Mouse (Mus musculus) cerebellum, postnatal 10 days (tissue): Measurements from ENCODE around the gene Pknox2.

Source experiments
- DNase-seq, 2 experiments: peaks; one replicate each; pipeline ENCODE4 v3.0.0; 2021; ENCODE audit warnings: mixed read lengths in 2 of 2

Pknox2 gene

DNA sequence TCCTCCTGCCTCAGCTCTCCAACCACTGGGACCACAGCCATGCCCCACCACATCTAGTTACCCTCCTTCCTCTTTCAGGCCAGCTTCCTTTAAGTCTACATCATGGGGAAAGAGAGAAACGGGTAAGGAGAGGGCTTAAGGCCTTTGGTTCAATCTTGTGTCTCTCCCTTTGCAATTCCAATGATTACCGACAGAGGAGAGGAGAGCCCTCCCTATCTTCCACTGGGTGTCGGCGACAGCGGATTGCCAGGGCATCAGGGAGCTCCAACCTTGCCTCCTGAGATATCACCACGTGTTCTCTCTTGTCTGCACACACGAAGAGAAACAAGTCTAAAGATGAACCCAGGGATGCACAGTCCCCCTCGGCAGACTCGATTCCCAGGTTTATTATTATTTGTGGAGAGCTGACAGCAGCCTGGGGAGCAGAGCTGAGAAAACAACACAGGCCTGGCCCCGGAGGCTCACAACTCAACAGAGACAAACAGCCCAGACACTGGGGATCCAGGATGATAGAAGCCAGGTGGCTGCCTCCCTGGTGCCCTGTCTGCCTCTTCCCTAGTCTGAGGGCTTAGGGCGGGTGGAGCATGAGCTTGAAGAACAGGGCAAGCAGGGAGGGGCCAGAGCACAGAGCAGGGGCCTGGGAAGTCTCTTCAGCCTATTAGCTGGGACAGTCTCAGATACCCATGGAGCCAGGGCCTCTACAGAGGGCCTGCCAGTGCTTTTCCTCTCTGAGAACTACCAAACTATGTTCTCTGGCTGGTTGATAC lies 170.4 kb downstream of the Pknox2 start:
- DNase-seq: no peak

DNA sequence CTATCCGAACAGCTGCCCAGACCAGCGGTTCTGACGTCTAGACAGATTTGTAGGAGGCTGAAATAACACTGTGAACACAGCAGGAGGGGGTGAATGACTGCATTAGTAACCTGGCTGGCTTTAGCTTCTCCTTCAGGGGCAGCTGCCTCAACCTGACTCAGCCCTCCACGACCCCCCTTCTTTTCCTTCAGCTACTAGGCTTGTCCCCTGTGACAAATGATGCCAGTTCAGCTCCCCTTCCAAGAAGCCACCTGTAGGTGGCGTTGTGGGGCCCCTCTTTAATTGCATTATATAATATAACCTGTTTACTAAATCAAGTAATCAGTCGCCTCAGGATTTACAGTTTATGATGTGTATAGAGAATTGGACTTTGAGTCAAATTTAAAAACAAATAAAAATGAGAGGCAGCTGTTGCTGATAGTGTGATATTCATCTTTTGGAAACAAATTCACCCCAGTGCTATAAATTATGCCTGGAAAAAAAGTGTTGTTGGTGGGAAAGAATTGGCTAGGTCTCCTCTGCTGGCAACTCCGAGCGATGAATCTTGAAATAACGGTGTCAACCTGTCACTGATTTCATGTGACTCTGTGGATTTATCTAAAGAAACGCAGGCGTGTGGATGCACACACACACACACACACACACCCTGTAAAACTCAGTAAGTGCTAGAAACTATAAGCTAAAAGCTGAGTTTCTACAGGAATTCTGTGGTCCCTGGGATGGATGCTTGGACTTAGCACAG lies 173.6 kb downstream of the Pknox2 start:
- DNase-seq: peak; percentile 45 to 54

DNA sequence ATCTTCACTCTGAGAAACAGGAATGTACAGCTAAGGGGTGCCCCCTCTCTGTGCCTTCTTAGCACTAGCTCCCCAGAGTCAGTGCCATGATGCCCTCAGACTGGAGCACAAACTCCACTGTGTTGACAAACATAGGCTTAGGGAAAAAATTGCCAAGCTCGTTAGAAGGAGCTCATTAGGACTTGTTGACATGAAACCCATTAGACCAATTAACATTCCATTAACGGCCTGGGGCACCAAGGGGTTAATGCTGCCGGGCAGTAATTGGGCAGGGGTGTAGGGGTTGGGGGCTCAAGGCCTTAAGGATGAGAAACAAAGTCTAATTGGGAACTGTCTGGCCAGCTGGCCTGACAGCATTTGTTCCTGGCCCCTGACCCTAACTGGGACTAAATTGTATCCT lies 175.1 kb downstream of the Pknox2 start:
- no peak for DNase-seq

DNA sequence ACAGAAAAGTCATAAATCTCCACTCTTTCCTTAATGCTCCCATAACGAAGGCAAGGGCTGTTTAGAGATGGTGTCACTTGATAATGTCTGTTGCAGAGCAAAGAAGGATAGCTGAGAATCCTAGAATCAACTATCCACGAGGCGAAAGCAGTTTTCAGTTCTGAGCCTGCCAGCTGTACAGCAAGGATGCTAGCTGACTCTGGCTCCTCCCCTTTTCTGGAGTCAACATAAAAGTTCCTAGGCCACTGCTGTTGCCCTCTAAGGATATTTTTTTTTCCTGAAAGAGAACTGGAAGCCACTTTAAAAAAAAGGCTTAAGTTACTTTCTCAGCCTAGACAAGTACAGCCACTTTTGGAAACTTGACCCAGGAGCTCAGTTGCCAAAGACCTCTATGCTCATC lies 176.1 kb downstream of the Pknox2 start:
- no peak for DNase-seq

DNA sequence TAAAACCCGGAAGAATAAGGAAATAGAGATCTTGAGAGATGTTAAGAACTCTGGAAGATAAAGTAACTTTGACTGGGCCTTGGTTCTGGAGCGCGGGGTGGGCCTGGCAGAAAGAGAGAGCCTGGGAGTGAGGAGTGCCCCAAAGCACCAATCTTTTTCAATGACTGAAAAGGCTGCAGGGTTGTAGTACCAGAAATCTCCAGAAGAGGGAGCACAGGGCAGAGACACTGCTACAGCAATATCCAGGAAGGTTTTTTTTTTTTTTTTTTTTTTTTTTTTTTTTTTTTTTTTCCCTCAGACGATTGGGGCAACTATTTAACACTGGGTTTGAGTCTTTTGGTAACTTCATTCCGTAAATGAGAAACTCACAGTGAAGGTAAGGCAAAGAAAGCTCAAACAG lies 176.6 kb downstream of the Pknox2 start:
- peak; percentile 94 to 97 for DNase-seq

DNA sequence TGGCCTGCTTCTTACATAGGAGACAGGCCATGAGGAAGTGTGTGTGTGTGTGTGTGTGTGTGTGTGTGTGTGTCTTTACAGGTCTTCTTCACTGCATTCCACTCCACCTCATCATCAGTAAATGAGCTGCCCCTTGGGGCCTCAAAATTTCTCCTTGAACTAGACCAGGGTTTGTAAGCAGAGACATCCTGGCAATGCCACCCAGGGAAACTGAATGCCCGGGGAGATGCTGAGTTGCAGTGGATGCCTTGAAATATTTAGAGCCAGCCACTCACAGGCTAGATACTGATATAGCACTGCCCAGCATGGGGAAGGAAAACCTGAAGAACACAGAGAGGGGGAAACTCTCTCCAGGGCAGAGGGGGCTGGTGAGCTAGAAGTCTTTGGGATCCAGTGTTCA lies 178.1 kb downstream of the Pknox2 start:
- DNase-seq: no peak

DNA sequence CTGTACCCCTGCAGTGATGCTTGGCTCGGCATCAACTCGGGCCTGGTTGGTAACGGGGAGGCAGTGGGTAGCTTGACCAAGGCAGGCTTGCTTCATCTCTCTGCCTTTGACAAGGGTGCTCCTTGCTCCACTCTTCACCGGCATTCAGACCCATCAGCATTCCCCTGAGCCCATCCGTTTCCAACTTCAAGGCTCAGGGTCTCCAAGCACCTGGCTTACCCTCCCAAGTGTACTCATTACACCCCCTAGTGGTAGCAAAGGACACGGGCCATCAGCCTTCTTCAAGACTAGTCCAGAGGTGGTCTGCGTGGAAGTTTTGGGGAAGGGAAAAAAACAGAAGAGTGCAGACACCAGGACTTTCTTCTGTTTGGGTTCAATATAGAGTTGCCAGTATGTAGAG lies 178.5 kb downstream of the Pknox2 start:
- DNase-seq: peak; percentile 78 to 85

DNA sequence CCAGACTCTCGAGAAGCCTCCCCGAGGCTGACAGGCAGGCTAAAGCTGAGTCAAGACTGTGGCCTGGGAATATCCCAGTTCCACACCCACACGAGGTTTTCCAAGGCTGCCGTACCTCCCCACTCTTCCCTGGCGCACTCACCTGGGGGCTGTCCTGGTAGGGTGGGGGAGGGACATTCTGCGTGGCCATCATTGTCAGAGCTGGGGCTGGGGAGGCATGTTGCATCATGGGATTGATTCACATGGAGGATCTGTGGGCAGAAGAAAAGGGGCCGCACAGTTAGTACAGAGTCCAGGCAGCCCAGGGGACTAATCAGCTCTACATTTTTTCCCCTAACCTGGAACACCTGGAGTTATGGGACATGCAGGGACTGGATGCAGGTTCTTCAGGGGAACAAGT lies 179.0 kb downstream of the Pknox2 start:
- DNase-seq: no peak

DNA sequence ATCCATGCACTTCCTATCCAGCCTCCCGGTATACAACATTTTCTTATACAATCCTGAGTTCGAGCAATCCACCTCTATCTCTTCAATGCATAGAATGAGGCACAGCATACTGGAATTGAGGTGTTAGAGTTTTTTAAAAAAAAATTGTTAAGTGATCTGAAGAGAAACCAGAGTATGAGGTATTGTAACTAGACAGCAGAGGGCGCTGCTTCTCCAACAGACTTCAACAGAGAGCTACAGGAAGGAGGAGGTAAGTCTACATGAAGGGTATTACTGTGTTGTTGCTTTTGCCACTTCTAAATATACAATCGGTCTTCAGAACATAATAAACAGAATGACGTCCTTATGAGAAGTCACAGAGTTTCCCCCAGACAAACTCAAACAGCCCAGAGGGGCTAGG lies 181.5 kb downstream of the Pknox2 start:
- peak; percentile 66 to 79 for DNase-seq

DNA sequence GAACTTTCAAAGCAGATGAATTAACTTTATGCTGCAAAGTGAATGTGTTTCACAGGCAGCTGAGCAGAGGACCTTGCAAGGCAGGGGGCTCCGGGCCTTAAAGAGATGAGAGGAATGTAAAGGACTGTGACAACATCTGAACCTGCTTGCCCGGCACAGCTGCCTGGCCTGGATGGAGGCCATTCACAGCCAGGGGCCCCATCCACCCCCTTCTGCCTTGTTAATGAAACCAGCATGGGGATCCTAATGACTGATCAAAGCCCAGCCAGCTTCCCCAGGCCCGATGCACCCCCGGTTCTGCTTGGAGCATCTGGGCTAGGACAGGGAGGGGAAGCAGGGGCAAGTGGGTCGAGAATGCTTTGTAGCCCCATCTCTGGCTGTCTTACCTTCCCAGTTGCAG lies 183.0 kb downstream of the Pknox2 start:
- DNase-seq: no peak

DNA sequence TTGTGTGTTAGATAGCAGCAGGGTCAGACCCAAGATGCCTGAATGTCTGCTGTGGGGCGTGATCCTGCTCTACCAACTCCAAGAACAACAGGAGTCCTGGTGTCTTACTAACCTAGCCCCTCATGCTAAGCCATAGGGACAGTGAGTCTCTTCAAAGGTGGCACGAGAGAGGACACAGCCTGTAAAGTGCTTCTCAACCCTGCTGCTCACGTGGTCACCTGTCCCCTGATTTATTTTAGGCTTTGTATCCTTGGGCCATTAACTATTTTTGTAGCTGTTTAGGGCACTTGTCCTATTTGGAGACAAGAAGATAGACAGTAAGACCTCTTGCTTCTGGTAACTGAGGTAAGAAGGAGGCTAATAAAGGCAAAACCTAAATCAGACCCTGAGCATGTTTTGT lies 183.7 kb downstream of the Pknox2 start:
- no peak for DNase-seq

DNA sequence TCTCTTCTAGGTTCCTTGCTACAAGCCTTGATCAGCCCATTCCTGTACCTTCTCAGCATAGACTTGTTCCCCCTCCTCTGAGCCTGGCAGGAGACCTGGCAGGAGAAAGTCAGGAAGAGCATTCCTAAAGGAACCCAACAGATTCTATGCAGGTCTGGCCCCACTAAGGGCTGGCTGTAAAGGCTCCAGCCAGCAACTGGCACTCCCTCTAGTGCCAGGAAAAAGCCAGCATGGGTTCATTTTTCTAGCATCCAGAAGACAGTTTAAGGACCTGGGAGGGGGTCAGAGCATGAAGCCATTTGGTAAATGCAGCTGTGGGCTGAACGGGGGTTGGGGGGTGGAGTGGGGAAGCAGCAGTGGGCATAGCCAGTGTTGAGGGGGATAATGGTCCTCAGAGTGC lies 185.3 kb downstream of the Pknox2 start:
- no peak for DNase-seq

DNA sequence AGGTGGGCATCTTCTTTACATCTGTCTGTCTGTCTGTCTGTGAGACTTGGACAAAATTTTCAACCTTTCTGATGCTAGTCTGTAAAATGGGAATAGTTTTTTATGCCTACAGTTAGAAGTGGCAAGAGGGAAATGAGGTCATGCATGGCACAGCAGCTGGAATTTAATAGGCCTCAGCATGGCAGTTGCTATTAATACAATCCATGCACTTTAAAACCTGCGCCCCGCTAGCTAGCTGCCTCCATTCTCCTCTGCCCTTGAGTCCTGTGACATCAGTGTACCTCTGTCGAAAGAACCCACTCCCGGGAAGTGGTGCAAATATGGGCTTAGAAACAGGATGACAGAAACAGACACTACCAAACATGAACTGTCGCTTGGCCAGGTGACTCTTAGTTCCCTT lies 186.1 kb downstream of the Pknox2 start:
- DNase-seq: no peak

DNA sequence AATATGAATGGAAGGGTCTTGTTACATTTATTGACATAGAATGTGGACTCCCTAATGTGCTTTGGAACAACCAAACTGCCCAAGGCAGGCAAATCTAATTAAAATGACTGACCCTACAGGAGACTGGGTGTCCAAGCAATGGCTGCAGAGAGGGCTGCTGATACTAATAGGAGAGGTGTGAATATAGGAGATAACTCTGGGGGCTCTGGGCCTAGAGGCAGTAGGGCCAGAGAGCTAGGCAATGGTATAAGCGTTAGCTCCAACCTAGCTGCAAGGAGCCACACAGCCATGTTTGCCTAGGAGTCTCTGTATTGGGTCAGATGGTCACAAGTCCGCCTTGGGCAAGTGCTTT lies 196.1 kb downstream of the Pknox2 start:
- DNase-seq: no peak

DNA sequence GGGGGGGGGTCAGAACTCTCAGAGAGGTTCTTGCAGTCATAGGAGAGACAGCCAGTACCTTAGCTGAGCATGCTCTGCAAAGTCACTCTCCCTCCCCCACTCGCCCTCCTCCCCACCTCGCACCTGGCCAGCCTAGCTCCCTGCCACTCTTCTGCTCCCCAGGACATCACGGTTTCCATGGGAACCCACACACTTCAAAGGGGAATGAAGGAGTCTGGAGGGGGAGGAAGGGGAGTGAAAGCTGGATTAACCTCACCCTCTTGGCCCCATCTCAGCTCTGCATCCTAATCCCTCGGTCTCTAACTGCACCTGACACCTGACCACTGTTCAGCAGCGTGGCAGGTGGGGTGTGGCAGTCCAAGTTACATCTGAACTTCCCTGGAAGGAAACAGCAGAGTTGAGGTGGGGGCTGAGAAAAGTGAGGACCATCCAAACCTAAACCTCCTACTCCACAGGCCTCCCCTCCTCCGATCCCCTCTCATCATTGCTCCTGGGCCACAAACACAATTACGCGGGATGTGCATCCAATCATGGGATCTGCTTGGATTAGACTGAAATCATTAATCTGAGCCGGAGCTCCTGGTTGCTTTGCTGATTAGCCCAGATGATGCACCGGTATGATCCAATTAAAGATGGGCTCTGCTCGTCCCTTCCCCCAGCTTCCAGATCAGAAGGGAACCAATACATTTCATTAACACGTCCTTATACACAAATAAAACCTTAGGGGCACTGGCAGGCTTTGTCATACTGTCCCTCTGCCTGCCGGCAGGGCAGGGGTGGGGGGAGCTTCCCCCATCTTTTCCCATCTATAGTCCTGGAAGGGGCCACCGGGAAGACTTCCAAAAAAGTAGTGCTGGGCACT lies 196.7 kb downstream of the Pknox2 start:
- DNase-seq: peak; percentile 77 to 84

DNA sequence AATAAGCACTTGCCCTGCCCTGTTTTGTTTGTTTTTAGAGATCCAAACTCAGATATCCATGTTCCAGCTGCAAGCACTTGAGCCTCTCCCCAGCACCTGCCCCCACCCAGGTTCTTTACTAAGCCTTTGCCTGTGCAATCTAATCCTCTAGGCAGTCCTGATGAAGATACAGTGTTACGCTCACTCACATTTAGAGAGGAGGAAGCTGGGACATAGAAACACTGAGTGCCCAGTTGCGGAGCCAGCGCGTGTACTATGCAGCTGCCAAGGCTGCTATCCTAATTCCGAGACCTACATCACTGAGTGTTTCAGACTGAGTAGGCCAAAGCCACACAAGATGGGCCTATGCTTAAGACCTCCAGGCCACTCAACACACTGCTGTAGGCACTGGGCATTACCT lies 199.0 kb downstream of the Pknox2 start:
- DNase-seq: no peak

DNA sequence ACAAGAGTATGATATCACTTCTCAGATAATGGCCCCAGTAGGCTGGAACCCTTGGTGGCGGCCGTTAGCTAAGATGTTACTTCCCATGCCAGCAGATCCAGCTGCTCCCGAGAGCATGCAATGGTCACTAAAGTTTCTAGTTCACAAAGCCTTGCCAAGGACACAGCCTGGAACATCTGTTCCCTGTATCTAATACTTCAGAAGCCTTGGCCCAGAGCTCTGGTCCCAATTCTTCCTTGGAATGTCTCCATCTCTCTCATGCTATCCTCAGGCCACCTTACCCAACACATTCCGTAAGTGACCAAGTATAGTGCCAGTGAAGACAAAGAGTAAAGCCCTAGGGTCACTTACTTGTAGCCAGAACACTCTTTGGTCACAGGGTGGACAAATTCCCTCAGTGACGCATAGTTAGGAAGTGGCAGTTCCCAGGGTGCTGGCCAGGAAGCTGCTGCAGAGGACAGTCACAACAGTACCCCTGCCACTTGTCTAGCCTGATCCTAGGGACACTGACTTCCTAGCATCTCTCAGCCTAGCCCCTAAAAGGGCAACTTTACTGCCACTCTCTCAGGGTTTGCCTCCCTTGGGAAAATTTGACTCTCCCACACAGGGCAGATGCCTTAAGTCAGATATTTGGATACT lies 200.0 kb downstream of the Pknox2 start:
- no peak for DNase-seq

DNA sequence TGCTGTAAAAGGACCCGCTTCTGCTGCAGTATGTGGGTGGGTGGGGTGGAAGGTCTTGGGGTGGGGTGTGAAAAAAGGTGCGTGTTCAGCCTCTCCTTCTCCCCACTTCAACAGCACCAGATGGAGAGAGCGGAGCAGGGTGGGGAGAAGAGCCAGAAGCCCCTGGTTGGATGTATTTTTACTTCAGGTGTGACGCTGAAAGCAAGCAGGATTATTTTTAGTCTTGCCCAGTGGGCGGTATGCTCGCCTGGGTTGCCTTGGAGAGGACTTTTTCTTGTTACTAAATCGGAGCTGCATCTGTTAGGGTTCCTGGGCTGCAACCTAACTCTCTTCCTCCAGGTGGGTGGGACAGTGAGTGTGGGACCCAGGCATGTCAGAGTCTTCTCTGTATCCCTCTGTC lies 202.4 kb downstream of the Pknox2 start:
- DNase-seq: peak; percentile 60 to 70

DNA sequence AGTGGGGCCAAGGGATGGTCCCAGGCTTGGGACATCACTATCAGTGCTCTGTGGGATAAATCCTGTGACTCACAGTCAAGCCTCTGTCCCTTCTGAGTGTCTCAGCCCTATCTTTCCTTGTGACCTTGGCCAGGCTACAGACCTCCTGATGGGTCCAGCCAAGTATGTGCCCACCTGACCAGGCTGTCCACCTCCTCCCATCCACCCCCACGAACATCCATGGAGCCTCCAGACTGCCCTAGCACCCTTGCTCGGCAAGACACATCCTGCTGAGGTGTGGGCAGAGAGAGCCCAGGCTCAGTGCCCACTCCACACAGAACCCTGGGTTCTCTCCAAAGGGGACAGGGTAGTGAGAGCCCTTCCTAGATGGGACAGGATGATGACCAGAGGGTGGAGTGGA lies 204.6 kb downstream of the Pknox2 start:
- DNase-seq: no peak

DNA sequence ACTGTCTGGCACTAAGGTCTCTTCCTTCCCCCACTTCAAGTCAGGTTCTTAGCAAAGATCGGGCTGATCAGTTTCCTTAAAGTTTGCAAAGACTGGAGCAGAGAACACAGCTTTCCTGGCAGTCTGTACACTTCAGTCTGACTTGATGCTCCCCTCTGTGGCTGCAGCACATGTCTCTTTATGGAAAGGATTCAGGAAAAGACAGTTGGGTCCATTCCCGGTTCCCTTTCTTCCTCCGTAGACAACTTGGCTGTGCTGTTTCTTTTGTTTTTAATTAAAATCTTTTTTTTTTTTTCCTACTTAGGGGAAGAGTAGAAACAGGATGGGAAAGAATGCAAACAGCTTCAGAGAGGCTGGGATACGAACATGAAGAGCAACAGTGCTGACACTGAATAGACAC lies 205.1 kb downstream of the Pknox2 start:
- DNase-seq: no peak

DNA sequence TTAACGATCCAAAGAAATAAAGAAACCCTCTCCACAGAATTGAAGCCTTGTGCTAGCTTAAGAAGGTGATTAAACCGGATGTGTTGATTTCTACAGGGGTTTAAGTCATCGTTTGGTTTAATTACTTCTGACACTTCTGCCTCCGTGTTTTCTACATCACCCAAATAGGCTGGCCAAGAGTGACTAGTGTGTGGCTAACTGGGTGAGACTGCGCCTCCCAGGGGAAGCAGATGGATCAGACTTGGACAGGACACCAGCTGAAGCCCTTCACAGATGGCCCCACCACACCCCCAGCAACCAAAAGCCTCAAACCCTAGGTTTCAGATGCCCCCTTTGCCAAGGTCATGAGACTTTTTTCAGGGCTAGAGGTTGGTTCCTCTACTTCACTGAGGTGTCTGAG lies 205.6 kb downstream of the Pknox2 start:
- DNase-seq: peak; percentile 56 to 63

DNA sequence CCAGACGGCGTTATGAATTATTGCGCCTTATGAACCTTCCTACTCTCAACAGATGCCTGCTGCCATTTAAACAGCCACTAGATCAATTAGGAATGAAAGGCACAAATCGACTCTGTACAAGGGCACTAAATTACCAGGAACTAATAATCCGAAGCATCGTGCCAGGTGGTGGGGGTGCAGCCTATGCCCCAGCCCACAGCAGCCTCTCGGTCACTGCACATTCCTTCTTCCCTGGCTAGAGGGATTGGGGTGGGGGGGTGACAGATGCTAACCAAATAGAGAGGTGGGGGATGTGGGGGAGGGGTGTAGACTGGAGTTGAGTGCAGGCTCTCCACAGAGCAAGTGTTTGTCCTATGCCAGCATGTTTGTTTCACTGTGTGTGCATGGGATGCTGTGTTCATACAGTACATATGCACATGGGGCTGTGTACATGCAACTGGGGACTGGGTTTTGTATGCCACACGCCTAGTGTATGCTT lies 208.6 kb downstream of the Pknox2 start:
- DNase-seq: peak; percentile 57 to 58
